Mouse (Mus musculus) hindbrain, embryonic 12.5 days (tissue): ENCODE data around the gene Golph3l. TPM values are rescaled to one million over a fixed set of nuclear protein-coding genes. Genes with fewer than 3 reads are reported as not detected.
"Not testable (repeated sequence)": the region's sequence is repeated elsewhere in the genome, so short reads cannot be mapped to it uniquely, and the experiment has no call there.

ENCODE experiments used
- ATAC-seq: fragments of 200-750 bp; cut with Nextera tagmentation; 2 replicates; pipeline ENCODE4 v1.8.0; 2017; ENCODE audit warnings: moderate TSS enrichment; ENCODE audit not compliant: low FRiP score
- H3K27ac ChIP-seq: fragments of 300-500 bp; sonication (generic); 2 replicates; pipeline ENCODE4 v1.5.1; 2016; ENCODE audit warnings: mild to moderate bottlenecking
- H3K27me3 ChIP-seq: fragments of 300-500 bp; sonication (generic); 2 replicates; pipeline ENCODE4 v1.6.1; 2016; ENCODE audit warnings: mild to moderate bottlenecking
- H3K36me3 ChIP-seq: fragments of 300-500 bp; sonication (generic); 2 replicates; pipeline ENCODE4 v1.6.1; 2016; ENCODE audit warnings: mild to moderate bottlenecking
- H3K4me1 ChIP-seq: fragments of 300-500 bp; sonication (generic); 2 replicates; pipeline ENCODE4 v1.6.1; 2016
- H3K4me2 ChIP-seq: fragments of 300-500 bp; sonication (generic); replicated peaks from 2 replicates; pipeline ENCODE4 v1.6.1; 2016; ENCODE audit warnings: mild to moderate bottlenecking
- H3K4me3 ChIP-seq: fragments of 300-500 bp; sonication (generic); 2 replicates; pipeline ENCODE4 v1.5.1; 2016; ENCODE audit warnings: mild to moderate bottlenecking
- H3K9ac ChIP-seq: fragments of 300-500 bp; sonication (generic); 2 replicates; pipeline ENCODE4 v1.6.1; 2016; ENCODE audit warnings: mild to moderate bottlenecking, moderate library complexity
- H3K9me3 ChIP-seq: fragments of 300-500 bp; sonication (generic); replicated peaks from 2 replicates; pipeline ENCODE4 v1.6.1; 2016; ENCODE audit warnings: mild to moderate bottlenecking
- WGBS: fragments of 180-500 bp; shearing (Covaris S2); methylation state at CpG from one replicate; pipeline ENCODE4 v1.1.7; 2016; 5-methylcytosine and 5-hydroxymethylcytosine counted together
- polyA plus RNA-seq: library from polyadenylated mRNA; unstranded; fragments of >200 nt; fragmentation: Nextera tagmentation; extraction: Ambion mirVana; gene quantifications from 2 replicates; pipeline ENCODE4 v1.2.1, GENCODE M21; 2016

Gene Golph3l
- polyA plus RNA-seq, 1 experiment from 2014 or later: 33.7 TPM

- no peak for ATAC-seq
- H3K4me1 ChIP-seq: peaks cover 5% of the 10 kb centered on the region; the same call in 1 of the 2 replicates
- WGBS: 91% methylated on average over 16 of the region's 16 CpGs
- no peaks in the 10 kb centered on the region for H3K27me3 ChIP-seq
- no peak overlapping the region for H3K9ac ChIP-seq
- H3K36me3 ChIP-seq: no peaks in the 10 kb centered on the region
- no peak overlapping the region for H3K4me2 ChIP-seq
- no peak overlapping the region for H3K27ac ChIP-seq
- no peaks in the 10 kb centered on the region for H3K9me3 ChIP-seq
- no peak overlapping the region for H3K4me3 ChIP-seq
These were observed 62.9 kb downstream of the Golph3l start for GRCm38 (mm10) chr3:95651391-95652203.

- H3K36me3 ChIP-seq: no peaks in the 10 kb centered on the region
- no peak overlapping the region for H3K9ac ChIP-seq
- no peak overlapping the region for H3K4me3 ChIP-seq
- H3K4me1 ChIP-seq: peaks cover 5% of the 10 kb centered on the region; the same call in 1 of the 2 replicates
- no peaks in the 10 kb centered on the region for H3K27me3 ChIP-seq
- no peaks in the 10 kb centered on the region for H3K9me3 ChIP-seq
- 56% methylated on average over 7 of the region's 7 CpGs for WGBS
- no peak overlapping the region for H3K27ac ChIP-seq
- no peak overlapping the region for H3K4me2 ChIP-seq
- no peak for ATAC-seq
These were observed 63.6 kb downstream of the Golph3l start for GRCm38 (mm10) chr3:95652204-95652811.

GRCm38 (mm10) chr3:95652871-95653270 lies 64.1 kb downstream of the Golph3l start:
- 14% methylated on average over 6 of the region's 6 CpGs for WGBS
- H3K4me2 ChIP-seq: no peak overlapping the region
- H3K9me3 ChIP-seq: no peaks in the 10 kb centered on the region
- H3K27me3 ChIP-seq: no peaks in the 10 kb centered on the region
- no peak overlapping the region for H3K27ac ChIP-seq
- H3K9ac ChIP-seq: no peak overlapping the region
- no peak overlapping the region for H3K4me3 ChIP-seq
- no peak for ATAC-seq
- no peaks in the 10 kb centered on the region for H3K36me3 ChIP-seq
- H3K4me1 ChIP-seq: peaks cover 8% of the 10 kb centered on the region

GRCm38 (mm10) chr3:95653473-95654034 lies 64.8 kb downstream of the Golph3l start:
- peaks cover 9% of the 10 kb centered on the region for H3K4me1 ChIP-seq
- H3K27ac ChIP-seq: 0 out of 2 replicates have a peak overlapping the region, but pooled peaks have one; percentile 18
- ATAC-seq: no peak
- no peaks in the 10 kb centered on the region for H3K36me3 ChIP-seq
- no peaks in the 10 kb centered on the region for H3K9me3 ChIP-seq
- H3K27me3 ChIP-seq: no peaks in the 10 kb centered on the region
- no peak overlapping the region for H3K4me3 ChIP-seq
- no peak overlapping the region for H3K9ac ChIP-seq
- 27% methylated on average over 11 of the region's 11 CpGs for WGBS
- no peak overlapping the region for H3K4me2 ChIP-seq

GRCm38 (mm10) chr3:95654371-95654770 lies 65.6 kb downstream of the Golph3l start:
- H3K27me3 ChIP-seq, ATAC-seq: not testable (repeated sequence)
- 83% methylated on average over 3 of the region's 3 CpGs for WGBS

GRCm38 (mm10) chr3:95655437-95655836 lies 66.7 kb downstream of the Golph3l start:
- H3K27me3 ChIP-seq: no peaks in the 10 kb centered on the region
- H3K4me2 ChIP-seq: no peak overlapping the region
- 89% methylated on average over 5 of the region's 5 CpGs for WGBS
- no peak overlapping the region for H3K4me3 ChIP-seq
- H3K36me3 ChIP-seq: no peaks in the 10 kb centered on the region
- H3K4me1 ChIP-seq: peaks cover 12% of the 10 kb centered on the region
- no peaks in the 10 kb centered on the region for H3K9me3 ChIP-seq
- no peak overlapping the region for H3K27ac ChIP-seq
- no peak for ATAC-seq
- no peak overlapping the region for H3K9ac ChIP-seq

More at GRCm38 (mm10) chr3:95654371-95654770, 65.6 kb downstream of the Golph3l start:
- H3K9me3 ChIP-seq, H3K9ac ChIP-seq, H3K27ac ChIP-seq, H3K4me3 ChIP-seq, H3K4me2 ChIP-seq, H3K4me1 ChIP-seq, H3K36me3 ChIP-seq: not testable (repeated sequence)

DNA sequence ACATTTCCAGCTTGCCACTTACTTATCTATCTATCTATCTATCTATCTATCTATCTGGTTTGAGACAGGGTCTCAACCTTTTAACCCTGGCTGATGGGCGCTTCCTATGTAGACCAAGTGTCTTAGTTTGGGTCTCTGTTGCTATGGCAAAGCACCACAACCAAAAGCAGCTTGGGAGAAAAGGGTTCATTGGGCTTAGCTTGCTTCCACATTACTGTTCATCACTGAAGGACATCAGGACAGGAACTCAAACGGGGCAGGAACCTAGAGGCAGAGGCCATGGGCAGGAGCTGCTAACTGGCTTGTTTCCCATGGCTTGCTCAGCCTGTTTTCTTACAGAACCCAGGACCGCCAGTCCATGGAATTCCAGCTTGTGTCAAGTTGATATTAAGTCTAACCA lies 68.4 kb downstream of the Golph3l start:
- ATAC-seq: no peak
- WGBS: 86% methylated on average over 3 of the region's 3 CpGs
- Histone ChIP-seq H3K9me3 (no peaks in the 10 kb centered on the region), H3K4me1 (peaks cover 26% of the 10 kb centered on the region), H3K4me3 (no peak overlapping the region), H3K27ac (no peak overlapping the region), H3K36me3 (peaks cover 10% of the 10 kb centered on the region; the same call in 1 of the 2 replicates), H3K4me2 (no peak overlapping the region), H3K27me3 (no peaks in the 10 kb centered on the region), H3K9ac (no peak overlapping the region)

DNA sequence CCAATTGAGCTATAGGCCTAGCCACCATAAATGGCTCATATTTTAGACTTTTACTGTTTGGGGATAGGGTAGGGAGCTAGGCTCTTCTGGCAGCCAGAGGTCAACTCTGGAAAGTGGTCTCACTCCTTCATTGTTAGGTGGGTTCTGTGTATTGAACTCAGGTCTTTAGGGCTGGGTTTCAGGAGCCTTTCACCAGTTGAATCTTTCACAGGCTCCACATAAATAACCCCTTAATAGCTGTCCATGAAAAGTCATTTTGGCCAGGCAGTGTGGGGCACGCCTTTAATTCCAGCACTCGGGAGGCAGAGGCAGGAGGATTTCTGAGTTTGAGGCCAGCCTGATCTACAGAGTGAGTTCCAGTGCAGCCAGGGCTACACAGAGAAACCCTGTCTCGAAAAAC lies 69.0 kb downstream of the Golph3l start:
- Histone ChIP-seq H3K4me1 (peaks cover 32% of the 10 kb centered on the region), H3K4me2 (peak overlapping the region; percentile 83), H3K9ac (peak overlapping the region; percentile 99; the same call in 1 of the 2 replicates), H3K27me3 (no peaks in the 10 kb centered on the region), H3K36me3 (peaks cover 16% of the 10 kb centered on the region), H3K9me3 (no peaks in the 10 kb centered on the region), H3K4me3 (peak overlapping the region; percentile 99), H3K27ac (no peak overlapping the region)
- 92% methylated on average over 3 of the region's 3 CpGs for WGBS
- no peak for ATAC-seq

DNA sequence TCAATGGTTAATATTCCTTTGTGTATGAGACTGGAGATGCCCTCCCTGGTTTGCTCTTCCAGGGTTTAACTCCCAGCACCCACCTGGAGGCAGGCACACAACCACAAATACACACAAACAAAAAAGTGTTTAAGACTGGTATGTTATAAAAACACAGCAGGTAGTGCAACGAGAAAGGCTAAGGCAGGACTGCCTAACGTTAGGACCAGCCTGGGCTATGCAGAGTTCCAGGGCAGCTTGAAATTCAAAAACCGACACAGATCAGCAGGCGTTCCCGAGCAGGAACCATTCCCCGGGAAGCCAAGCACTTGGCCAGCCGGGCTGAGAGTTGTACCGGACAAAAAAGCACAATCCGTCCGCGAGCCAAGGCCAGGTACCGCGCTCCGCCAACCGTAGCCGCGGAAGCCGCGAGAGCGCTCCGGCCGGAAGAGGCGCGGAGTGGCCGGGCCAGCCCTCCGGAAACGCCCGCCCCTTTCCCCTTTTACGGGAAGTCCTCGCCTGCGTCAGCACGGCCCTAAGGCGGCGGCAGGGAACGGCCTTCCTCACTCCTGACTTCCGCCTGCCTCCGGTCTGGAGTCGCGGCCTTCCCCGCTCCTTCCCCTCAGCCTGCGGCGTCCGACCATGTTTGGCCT lies 69.6 kb downstream of the Golph3l start, which contains the start of gene Mcl1:
Gene Mcl1, plus strand, starts transcription at position 553 of the 632 bp plus-strand sequence.
- Histone ChIP-seq H3K9me3 (no peaks in the 10 kb centered on the region), H3K27ac (peak within 1 kb of the TSS; percentile 99), H3K4me1 (peaks cover 37% of the 10 kb centered on the region), H3K36me3 (peaks cover 18% of the 10 kb centered on the region), H3K4me3 (peak within 1 kb of the TSS; percentile 99), H3K4me2 (peak within 1 kb of the TSS; percentile 83), H3K9ac (peak within 1 kb of the TSS; percentile 99), H3K27me3 (no peaks in the 10 kb centered on the region)
- ATAC-seq: peak; percentile 97
- WGBS: under 1% methylated on average over 43 of the region's 43 CpGs

DNA sequence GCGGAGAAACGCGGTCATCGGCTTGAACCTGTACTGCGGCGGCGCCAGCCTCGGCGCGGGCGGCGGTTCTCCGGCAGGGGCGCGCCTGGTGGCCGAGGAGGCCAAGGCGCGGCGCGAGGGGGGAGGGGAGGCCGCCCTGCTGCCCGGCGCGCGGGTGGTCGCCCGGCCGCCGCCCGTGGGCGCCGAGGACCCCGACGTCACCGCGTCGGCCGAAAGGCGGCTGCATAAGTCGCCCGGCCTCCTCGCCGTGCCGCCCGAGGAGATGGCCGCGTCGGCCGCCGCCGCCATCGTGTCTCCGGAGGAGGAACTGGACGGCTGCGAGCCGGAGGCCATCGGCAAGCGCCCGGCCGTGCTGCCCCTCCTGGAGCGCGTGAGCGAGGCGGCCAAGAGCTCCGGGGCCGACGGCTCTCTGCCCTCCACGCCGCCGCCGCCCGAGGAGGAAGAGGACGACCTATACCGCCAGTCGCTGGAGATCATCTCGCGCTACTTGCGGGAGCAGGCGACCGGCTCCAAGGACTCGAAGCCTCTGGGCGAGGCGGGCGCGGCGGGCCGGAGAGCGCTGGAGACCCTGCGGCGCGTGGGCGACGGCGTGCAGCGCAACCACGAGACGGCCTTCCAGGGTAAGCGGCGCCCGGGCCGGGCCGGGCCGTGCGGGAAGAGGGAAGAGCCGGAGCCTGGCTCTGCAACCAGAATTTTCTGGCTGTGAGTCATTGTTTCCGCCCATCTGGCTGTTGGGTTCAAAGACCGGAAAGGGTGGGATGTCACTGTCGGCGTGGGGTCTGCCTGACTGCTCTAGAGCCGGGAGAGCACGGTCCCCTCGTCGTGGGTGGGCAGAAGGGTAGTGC lies 70.4 kb downstream of the Golph3l start:
- H3K9me3 ChIP-seq: no peaks in the 10 kb centered on the region
- H3K4me3 ChIP-seq: peak overlapping the region; percentile 99
- no peaks in the 10 kb centered on the region for H3K27me3 ChIP-seq
- H3K27ac ChIP-seq: peak overlapping the region; percentile 99
- peaks cover 25% of the 10 kb centered on the region for H3K36me3 ChIP-seq
- ATAC-seq: peak; percentile 80
- WGBS: under 1% methylated on average over 96 of the region's 113 CpGs
- H3K4me2 ChIP-seq: peak overlapping the region; percentile 83
- peak overlapping the region; percentile 99 for H3K9ac ChIP-seq
- H3K4me1 ChIP-seq: peaks cover 39% of the 10 kb centered on the region

DNA sequence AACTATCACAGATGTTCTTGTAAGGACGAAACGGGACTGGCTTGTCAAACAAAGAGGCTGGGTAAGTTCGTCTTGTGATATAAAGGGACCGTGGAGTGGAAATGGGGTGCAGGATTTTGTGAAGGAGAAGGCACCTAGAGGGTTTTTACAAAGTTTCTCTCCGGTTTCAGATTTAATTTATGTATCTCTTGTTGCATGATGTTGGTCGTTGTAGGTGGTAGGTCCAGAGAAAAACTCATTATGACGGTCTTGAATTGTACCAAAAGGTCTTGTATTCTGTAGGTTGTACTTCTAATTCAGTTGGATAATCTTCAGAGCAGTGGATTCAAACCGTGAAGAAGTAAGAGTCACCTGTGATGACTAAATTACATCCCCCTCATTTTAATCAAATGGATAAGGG lies 71.2 kb downstream of the Golph3l start:
- peak overlapping the region; percentile 99 for H3K27ac ChIP-seq
- H3K9me3 ChIP-seq: no peaks in the 10 kb centered on the region
- WGBS: 3% methylated on average over 8 of the region's 8 CpGs
- H3K4me1 ChIP-seq: peaks cover 39% of the 10 kb centered on the region
- no peaks in the 10 kb centered on the region for H3K27me3 ChIP-seq
- peak overlapping the region; percentile 99 for H3K4me3 ChIP-seq
- H3K9ac ChIP-seq: peak overlapping the region; percentile 99
- ATAC-seq: no peak
- H3K36me3 ChIP-seq: peaks cover 33% of the 10 kb centered on the region
- peak overlapping the region; percentile 83 for H3K4me2 ChIP-seq
